Mouse (Mus musculus): ENCODE measurements around the gene Il17rd.

Gene Il17rd

DNA sequence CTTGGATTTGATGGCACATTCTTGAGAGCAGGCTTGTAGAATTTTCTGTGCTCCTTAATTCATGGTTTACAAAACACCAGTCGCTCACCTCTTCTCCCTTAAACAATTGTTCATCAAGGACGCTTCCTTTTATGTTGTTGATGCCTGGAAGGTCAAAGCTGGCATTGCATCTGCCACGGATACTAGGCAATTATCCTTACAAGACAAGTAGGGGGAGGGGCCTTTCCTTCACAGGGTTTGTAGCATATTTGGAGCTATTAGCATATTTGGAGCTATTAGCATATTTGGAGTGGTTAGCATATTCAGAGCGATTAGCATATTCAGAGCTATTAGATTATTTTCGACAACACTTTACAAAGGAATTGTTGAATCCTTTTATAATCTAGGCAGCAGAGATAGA is 55.5 kb downstream of the Il17rd start:
- no peak for DNase-seq (ENCODE audit: low spot score in 2 of 2)

DNA sequence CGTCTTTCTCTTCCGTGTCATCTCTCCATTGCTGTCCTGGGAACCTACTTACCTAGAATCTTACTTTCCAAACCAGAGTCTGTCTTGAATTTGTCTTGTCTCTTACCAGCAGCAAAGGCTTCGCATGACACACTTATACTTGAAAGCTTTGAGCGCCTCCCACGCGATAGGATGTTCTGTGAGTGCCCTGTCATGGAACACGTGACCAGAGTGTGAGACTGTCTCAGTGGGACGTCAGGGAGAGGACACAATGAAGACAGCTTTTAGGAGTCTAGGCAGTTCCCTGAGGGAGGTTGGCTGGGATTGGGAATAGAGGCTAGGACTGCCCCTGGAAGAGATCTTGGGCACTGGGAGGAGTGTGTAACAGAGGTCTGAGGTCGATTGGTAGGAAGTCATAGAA is 57.4 kb downstream of the Il17rd start:
- no peak for DNase-seq (ENCODE audit: low spot score in 2 of 2)

DNA sequence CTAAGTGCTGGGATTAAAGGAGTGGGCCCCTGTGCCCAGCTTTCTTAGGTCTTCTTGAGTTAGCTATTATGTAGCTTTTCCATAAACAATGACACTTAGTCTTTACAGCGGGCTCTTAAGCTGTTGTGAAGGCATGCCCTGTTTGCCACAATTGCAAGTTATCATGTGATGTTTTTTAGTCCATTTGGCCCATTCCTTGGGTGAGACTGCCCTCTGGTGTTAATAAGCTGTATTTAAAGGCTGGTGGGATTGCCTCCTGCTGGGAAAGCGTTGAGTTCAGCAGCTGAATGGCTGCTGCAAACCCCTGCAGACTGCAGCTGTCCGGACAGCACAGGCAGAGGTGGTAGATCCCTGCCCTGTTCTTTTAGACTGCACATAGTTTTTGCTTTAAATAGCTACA is 58.0 kb downstream of the Il17rd start:
- peak; percentile 38 to 58 for DNase-seq (ENCODE audit: low spot score in 2 of 2)

DNA sequence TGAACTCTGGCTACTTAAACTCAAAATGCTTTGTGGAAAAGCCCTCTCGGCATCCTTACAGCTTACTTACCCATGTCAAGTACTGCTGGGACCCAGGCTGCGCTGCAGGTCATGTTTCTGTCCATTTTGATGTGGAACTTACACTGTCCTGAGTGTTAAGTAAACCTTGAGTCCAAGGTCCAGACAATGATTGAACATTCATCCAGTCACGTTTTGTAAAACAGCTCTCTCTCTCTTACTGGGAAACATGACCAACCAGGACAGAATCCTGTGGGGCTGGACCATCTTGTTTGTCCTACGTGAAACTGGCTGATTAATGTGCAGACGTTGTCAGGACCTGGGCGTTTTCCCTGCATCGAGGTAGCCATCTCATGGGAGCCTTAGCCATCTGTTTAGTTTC is 63.0 kb downstream of the Il17rd start:
- no peak for DNase-seq (ENCODE audit: low spot score in 2 of 2)

DNA sequence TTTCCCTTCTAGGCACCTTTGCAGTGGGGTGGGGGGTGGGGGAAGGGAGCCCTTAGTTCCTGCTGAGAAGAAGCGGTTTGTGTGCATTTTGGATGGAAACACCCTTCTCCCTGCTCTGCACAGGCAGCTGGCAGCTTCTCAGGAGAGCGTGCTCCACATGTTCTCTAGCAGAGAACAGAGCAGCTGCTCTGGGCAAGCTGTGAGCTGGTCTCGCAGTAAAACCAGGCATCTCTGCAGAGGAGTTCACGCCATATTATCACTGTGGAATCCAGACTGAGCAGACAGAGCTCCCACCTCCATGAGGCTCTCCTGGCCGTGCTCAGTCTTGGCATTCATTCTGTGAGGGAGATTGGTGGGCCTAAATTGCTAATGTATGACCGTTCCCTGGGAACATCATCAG is 64.0 kb downstream of the Il17rd start:
- no peak for DNase-seq (ENCODE audit: low spot score in 2 of 2)

DNA sequence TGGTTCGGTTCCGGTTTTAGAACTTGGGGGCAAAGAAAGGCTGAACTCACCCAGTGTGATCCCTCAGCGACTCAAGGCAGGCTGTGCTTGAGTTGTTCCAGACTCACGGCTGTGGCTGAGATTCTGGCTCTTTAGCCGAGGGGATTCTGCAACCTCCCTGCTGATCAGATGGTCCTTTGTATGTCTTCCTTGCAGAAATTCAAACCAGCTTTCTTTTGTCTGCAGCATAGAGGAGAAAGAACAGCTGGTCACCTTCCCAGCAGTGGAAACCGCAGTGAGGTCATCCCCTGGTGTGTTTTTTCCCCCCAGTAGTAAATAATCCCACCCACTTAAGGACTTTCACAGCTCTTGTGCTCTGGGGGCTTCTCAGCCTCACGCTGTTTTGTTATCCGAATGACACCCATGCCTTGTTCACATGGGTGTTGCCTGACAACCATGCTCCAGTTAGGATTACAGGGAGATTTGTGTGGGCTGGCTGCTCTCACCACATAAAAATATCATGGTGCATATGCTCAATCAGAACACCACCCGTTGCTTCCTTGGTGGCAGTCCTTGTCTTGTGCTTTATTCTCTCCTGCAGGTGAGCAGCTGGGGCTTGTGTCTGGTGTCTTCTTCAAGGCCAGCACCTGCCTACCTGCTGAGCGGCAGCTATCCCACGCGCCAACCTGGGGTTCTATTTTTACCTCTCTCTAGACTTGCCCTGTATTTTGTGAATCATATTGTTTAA is 67.2 kb downstream of the Il17rd start:
- DNase-seq (ENCODE audit: low spot score in 2 of 2) = peak in 1 of 2 experiments; percentile 48

DNA sequence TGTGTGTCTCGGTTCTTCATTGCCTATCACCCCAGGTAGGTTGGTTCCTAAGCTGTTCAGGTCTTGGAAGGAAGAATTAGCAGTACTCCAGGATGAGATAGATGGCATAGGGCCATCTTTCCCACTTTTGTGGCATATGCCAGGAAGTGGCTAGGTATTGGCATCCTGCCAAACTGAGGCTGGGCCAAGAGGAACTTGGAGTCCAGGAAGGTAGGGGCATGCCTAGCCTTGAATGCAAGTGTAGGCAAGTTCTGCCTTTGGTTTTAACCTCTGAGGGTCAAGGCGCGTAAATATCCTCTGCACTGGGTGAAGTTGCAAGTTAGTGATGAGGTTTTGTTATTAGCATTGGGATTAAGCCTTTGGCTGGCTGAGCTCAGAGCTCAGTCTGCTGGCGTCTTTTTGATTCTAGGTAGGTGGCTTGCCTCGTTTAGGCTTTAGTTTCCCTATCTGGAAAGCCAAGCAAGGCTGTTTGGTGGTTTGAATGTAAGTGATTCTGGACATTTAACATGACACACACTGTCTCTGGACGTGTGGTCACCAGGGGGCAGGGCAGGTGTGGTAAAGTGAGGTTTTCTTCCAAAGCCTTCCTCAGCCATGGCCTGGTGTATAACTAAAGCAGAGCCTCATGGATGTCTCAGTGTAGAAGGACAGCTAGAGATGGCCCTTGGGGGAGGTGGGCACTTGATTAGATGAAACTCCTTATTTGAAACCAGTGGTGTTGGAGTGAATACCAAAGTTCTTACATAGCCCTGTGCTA is 70.2 kb downstream of the Il17rd start:
- no peak for DNase-seq (ENCODE audit: low spot score in 2 of 2)

DNA sequence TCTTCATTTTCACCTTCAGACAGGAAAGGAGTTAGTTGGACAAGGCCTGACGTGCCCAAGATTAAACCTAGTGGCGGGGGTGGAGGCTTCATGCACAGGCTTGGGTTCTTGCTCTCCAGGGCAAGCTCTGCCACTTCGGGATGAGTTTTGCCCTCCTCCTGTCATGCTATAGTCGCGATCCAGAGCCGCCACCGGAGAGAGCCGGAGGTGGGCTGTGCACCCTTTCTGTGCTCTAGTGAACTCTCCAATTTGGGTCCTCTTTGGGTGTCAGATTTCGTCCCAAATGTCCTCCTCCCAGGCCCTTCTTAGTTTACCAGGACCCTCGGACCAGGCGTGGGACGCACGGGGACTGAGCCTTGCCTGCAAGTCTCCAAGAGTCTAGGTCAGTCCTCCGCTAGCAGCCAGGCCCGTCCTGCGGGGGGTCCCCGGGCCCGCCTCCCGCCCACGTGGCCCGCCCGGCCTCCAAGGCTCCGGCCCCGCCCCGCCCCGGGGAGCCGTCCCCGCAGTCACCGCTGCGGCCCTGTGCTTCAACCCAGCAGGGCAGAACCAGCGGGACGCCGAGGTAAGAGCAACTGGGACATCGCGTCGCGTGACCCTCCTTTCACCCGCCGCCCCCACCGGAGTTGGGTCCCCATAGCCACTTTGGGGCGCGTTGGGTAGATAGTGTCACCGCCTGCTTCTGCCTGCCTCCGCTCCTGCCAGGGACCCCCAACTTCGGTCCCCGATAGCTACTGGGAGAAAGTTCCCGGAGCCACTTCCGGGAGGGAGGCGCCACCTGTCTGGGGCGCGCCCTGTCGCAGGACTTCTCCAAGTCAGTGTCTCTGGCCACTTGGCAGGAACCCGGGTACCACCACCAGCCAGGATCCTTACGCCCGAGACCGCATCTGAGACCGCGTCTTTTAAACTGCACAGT is 75.9 kb downstream of the Il17rd start, which contains the start of gene Arhgef3:
Arhgef3 (plus strand) TSS at position 538 of the 913 bp plus-strand sequence.
- DNase-seq (ENCODE audit: low spot score in 2 of 2) = no peak

DNA sequence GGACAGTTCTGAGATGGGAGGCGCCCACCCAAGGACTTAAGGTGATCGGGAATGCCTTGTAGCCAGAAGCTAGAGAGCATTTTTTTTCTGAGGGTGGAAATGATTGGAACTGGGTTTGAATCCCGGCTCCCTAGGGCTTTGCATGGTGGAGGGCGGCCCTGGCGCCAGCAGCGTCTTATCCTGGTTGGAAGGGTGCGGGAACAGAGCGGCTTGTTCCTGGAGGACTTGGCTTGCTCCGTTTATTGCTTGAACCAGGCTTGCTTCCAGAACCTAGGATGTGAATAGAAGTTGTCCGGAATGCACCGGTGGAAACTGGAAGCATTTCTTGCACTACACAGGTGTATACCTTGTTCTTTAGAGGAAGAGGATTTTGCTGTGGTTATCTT is 76.5 kb downstream of the Il17rd start:
- no peak for DNase-seq (ENCODE audit: low spot score in 2 of 2)

DNA sequence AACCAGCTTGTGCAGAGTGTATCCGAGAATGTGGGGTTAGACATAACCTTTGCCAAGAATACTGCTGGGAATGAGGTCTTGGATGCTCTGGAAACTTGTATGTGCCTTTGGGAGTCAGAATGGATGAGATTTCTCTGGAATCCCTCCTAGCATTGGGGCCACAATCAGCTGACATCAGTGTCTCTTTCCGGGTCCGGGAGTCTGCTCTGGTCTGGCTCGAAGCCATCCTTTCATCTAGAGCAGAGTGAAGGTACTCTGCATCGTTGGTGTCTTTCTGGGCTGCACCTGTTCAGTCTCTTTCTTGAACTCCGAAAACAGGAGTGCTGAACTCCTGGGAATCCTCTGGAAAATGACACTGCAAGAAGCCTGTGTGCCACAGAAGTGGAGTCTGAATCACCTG is 77.2 kb downstream of the Il17rd start:
- DNase-seq (ENCODE audit: low spot score in 2 of 2) = no peak

DNA sequence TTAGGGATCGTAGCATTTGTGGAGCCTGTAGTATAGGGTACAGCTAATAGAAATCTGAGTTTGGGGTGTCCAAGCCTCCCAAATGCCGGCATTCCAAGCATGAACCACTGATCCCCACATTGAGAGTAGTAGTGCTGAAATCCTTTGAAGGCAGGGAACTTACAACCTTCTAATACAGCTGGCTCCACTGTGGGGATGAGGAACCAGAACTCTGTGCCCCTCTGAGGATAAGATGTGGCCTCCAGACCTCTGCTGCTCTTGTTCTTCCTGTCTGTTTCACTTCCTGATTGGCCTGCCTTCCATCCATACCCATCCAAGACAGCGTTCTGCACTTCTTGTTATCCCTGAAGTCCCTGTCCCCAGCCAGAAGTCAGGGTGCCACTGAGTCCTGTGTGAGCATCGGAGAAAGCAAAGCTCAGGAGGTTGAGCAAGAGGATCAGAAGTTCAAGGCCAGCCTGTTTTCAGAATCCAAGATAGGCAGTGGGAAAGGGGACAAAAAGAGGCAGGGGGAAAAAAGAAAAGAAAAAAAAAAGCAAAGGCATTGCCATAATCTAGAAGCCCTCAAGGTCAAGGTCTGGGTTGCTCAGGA is 77.9 kb downstream of the Il17rd start:
- DNase-seq (ENCODE audit: low spot score in 2 of 2) = no peak

DNA sequence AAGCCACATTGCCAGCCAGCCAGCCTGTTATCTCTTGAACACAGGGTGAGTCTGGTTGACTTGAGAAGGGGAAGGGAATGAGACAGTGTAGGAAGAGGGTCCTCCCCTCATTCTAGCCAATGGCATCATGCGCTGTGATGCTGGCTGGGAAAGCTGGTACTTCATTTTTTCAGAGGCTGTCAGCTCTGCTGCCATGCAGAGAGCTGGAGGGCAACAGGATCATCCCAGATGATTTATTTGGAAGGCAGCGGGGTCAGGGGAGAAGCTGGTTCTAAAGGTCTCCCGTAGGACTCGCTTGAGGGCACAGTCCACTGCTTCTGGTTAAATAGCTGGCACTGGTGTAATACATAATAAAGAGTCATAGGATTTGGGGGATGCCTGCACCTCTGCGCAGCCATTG is 79.8 kb downstream of the Il17rd start:
- DNase-seq (ENCODE audit: low spot score in 2 of 2) = no peak

DNA sequence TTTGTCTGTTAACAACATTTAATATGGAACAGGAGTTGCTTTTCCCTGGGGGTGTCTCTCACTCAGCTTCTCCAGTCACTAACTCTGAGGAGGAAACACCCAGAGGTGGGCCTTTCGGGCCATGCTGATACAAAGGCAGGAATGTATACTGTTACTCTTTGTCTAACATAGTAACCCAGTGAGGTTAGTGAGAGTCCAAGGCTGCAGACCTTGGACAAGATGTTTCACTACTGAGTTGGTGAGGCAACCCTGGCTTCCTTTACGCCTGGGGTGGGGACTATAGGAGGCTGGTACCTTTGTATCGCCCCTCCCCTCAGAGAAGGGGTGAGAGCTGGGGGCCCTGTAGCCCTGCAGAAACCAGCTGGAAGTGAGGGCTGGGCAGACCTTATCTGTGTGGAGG is 83.9 kb downstream of the Il17rd start:
- no peak for DNase-seq (ENCODE audit: low spot score in 2 of 2)

DNA sequence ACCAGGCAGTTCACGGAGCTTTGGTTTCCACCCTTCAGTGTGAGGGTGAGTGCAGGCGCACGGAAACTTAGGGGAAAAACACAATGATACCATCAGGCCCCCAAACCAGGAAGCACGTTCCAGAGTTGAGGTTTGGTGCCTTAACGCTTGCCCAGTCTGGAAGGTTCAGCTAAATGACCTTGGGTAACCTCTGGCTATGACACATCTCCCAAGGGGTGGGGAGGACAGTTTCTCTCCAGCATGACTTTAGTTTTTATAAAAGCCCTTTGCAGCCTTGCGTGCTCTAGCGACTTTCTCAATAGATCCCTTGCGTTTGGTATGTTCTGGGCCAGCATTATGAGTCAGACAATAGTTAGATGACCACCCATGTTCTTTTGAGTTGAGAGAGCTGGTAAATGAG is 84.8 kb downstream of the Il17rd start:
- no peak for DNase-seq (ENCODE audit: low spot score in 2 of 2)

DNA sequence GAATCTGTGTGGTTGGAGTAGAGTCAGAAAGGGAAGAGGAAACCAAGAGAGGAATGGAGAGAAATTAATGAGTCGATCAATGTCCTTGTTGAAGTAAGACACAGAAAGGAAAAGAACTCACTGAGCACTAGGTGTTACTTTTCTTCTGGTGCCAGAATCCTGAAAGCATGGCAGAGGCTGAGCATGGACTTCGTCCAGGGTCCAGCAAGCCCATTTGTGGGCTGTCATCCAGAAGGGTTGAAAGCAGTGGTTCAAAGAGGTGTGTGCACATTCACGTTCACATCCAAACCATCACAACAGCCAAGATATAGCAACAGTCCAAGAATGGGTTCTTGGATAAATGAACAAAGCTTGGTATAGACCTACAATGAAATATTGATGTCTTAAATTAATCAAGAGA is 91.3 kb downstream of the Il17rd start:
- DNase-seq (ENCODE audit: low spot score in 2 of 2) = no peak

DNA sequence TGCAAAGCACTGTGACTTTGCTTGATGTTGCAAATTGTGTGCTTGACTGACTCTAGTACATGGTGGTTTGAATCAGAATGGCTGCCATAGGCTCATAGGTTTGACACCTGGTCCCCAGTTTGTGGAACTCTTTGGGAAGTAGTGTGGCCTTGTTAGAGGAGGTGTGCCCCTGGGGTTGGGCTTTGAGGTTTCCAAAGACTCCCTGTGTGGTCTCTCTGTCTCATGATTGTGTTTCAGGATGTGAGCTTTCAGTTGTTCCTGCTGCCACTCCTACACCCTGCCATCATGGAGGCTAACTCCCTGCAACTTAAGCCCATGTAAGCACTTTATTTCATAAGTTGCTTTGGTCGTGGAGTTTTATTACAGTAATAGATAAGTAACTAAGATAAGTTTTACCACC is 91.9 kb downstream of the Il17rd start:
- no peak for DNase-seq (ENCODE audit: low spot score in 2 of 2)

DNA sequence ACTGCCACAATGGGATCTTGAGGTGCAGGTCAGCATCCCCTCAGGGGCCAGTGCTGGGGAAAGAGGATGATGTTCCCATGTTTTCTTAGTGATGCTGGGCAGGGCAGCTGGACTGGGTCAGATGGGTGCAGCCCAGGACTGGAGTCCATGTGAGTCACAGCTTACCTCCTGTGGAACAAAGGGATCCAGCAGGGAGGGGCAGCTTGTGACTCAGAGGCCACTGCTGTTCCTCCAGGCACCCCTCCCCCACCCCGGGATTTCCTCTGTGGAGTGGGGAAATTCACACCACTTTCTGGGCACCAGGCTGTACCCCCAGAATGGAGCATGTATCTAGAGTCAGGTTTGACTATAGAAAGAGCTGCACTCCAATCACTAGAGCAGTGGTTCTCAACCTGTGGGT is 92.8 kb downstream of the Il17rd start:
- no peak for DNase-seq (ENCODE audit: low spot score in 2 of 2)

DNA sequence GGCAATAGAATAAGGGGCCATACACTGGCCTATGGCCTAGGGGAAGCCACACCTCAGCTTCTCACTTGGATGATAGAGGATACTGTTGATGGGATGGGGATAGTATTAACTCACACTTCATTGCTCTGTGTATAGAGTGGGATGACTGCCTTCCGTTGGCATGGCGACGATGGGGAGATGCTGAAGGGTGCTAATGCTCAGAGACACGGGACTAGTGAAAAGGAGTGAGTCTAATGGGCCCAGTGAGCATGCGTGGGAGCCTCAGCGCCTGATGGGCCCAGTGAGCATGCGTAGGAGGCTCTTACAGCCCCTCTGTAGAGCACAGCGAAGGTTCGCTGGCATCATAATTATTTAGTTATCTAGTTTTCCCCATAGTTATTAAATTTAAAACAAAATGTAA is 100.2 kb downstream of the Il17rd start:
- peak in 1 of 2 experiments; percentile 23 for DNase-seq (ENCODE audit: low spot score in 2 of 2)

DNA sequence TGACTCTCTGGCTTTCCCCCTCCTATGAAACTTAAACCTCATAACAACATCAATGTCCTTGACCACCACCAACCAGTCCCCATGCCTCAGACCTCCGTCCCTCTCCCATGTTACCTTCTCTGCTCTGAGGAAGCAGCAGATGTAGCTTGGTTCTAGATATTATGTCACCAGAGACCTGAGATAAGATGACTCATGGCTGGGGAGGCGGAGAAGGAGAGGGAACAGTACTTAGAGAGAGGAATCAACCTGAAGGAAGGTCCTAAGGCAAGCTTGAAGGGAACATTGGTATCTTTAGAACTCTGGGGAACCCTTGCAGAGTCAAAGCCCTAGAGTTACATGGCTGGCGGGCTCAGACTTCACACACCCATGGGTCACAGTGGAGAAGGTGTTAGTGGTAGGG is 101.2 kb downstream of the Il17rd start:
- no peak for DNase-seq (ENCODE audit: low spot score in 2 of 2)

DNA sequence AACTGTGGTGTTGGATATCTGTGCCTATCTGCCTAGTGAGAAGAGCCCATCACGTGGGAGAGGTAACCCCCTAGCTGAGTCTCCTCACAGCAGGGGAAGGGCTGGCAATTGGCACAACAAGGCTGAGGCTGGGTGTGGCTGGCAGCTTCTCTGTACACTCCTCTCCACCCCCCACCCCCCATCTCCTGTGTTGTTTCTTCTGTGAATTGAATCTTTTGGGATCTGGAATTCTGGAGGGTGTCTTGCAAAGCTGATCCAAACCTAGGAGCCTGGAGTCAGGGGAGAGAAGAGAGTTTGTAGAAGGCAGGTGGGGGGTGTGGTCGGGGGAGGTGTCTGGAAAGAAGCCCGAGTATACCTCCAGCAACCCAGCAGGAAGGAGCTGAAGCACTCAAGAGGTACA is 102.7 kb downstream of the Il17rd start:
- DNase-seq (ENCODE audit: low spot score in 2 of 2) = no peak

DNA sequence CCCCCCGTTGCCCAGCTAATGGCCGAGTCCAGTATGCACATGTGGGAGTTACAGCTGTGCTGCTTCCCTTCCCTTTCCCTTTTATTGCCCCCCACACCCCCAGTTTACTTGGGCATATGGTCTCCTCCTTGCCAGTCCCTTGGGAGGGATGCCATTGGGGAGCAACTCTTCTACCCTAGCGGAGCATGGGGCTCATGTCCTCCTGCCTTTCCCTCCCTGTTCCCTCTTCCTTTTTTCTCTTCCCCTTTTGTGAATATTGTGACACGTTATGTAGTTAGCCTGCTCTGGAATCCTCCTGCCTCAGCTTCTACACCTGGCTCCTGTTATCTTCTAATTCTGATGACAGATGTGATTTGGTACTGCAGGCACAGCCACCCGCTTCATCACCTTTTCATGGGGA is 103.9 kb downstream of the Il17rd start:
- no peak for DNase-seq (ENCODE audit: low spot score in 2 of 2)

All from frontal cortex, postnatal 10 days (tissue).